ENCODE assay signal across 26 mouse cellular contexts in genomic region chr3:55144916-55145315, GRCm38 (mm10). TPM values are rescaled to one million over a fixed set of nuclear protein-coding genes. Genes with fewer than 3 reads are reported as not detected.
DNase-seq lines count a peak whose midpoint lies in the region; ATAC-seq and TF ChIP-seq lines count a peak whose summit lies in the region.
"Had no signal": no experiment of that assay in that cellular context is flagged by ENCODE, and none has a peak within 500 bp of the region (broad histone marks: within the 10 kb centered on the region; RNA-seq: fewer than 3 reads in every experiment).

No protein-coding gene starts in this region.

- H3K36me3 ChIP-seq in midbrain, embryonic 11.5 days (ENCODE audit: control insufficient read depth, insufficient read depth, low read length), result no peaks in the 10 kb centered on the region
- no peaks in the 10 kb centered on the region for H3K36me3 ChIP-seq in midbrain, embryonic 15.5 days (replicated peaks)
- no peaks in the 10 kb centered on the region for H3K36me3 ChIP-seq in hindbrain, postnatal 0 days (ENCODE audit: insufficient read depth, low read length)
- H3K36me3 ChIP-seq: embryonic facial prominence, embryonic 10.5 days; embryonic facial prominence, embryonic 12.5 days; forebrain, embryonic 10.5 days; forebrain, embryonic 12.5 days had no signal

- H3K9me3 ChIP-seq in midbrain, embryonic 11.5 days (ENCODE audit: control insufficient read depth, low read length), result no peaks in the 10 kb centered on the region
- H3K9me3 ChIP-seq in midbrain, embryonic 15.5 days, result no peaks in the 10 kb centered on the region
- H3K9me3 ChIP-seq in hindbrain, postnatal 0 days (ENCODE audit: low read length), result no peaks in the 10 kb centered on the region
- H3K9me3 ChIP-seq: embryonic facial prominence, embryonic 10.5 days; embryonic facial prominence, embryonic 12.5 days; forebrain, embryonic 10.5 days; forebrain, embryonic 12.5 days had no signal

- H3K9ac ChIP-seq in midbrain, embryonic 11.5 days (ENCODE audit: low read length), result no peak overlapping the region
- no peak overlapping the region for H3K9ac ChIP-seq in midbrain, embryonic 15.5 days
- no peak overlapping the region for H3K9ac ChIP-seq in hindbrain, postnatal 0 days (replicated peaks; ENCODE audit: low read length)
- H3K9ac ChIP-seq: embryonic facial prominence, embryonic 12.5 days; forebrain, embryonic 12.5 days had no signal

- no peak for ATAC-seq in midbrain, embryonic 11.5 days (ENCODE audit: low FRiP score)
- ATAC-seq in midbrain, embryonic 15.5 days (replicated peaks), result no peak
- no peak for ATAC-seq in hindbrain, postnatal 0 days
- ATAC-seq: activated CD4-positive, CD25-positive, alpha-beta regulatory T cell, adult 4 months; forebrain, embryonic 14.5 days; forebrain, embryonic 16.5 days had no signal

- DNase-seq in midbrain, embryonic 11.5 days (ENCODE audit: low spot score, missing footprints), result peak; percentile 33
- peak; percentile 62 for DNase-seq in NIH3T3 (ENCODE audit: low read depth)
- DNase-seq in lung, postnatal 14 days, result no peak
- no peak for DNase-seq in layer of hippocampus, adult 11-12 months (ENCODE audit: low spot score)
- no peak for DNase-seq in hindbrain, postnatal 0 days (ENCODE audit: low spot score)
- DNase-seq: adrenal gland, adult 8-10 months; adrenal gland, postnatal 14 days; adrenal gland, postnatal 36 days; cerebellum, adult 11-12 months; cerebellum, adult 2 months; cerebellum, adult 9-10 months; cerebellum, postnatal 10 days; cerebellum, postnatal 25 days had no signal

- WGBS in midbrain, embryonic 11.5 days, result 85% methylated on average over 4 of the region's 4 CpGs
- 69% methylated on average over 4 of the region's 4 CpGs for WGBS in midbrain, embryonic 15.5 days
- WGBS in hindbrain, postnatal 0 days, result 55% methylated on average over 4 of the region's 4 CpGs

- TF ChIP-seq POLR2A in embryonic fibroblast, embryonic 13.5 days (IDR thresholded peaks at IDR 0.05; ENCODE audit: low read depth, low read length), result no peak

- H3K27ac ChIP-seq in midbrain, embryonic 11.5 days (ENCODE audit: low read depth, low read length), result no peak overlapping the region
- H3K27ac ChIP-seq in midbrain, embryonic 15.5 days, result no peak overlapping the region
- H3K27ac ChIP-seq in embryonic fibroblast, embryonic 13.5 days (ENCODE audit: insufficient read depth, low read length), result peak overlapping the region; percentile 31
- no peak overlapping the region for H3K27ac ChIP-seq in hindbrain, postnatal 0 days
- H3K27ac ChIP-seq: embryonic facial prominence, embryonic 10.5 days; embryonic facial prominence, embryonic 12.5 days; forebrain, embryonic 10.5 days; forebrain, embryonic 12.5 days had no signal

- TF ChIP-seq CTCF in embryonic fibroblast, embryonic 13.5 days (IDR thresholded peaks at IDR 0.05; ENCODE audit: borderline replicate concordance, insufficient read depth, low read length), result no peak
- no peak for TF ChIP-seq CTCF in hindbrain, postnatal 0 days (IDR thresholded peaks at IDR 0.05; ENCODE audit: low read depth)

- H3K4me1 ChIP-seq in midbrain, embryonic 11.5 days (ENCODE audit: control insufficient read depth, insufficient read depth, low read length), result no peaks in the 10 kb centered on the region
- H3K4me1 ChIP-seq in midbrain, embryonic 15.5 days, result no peaks in the 10 kb centered on the region
- H3K4me1 ChIP-seq in embryonic fibroblast, embryonic 13.5 days (ENCODE audit: control insufficient read depth, insufficient read depth, low read length), result peaks cover 12% of the 10 kb centered on the region
- H3K4me1 ChIP-seq in hindbrain, postnatal 0 days (ENCODE audit: insufficient read depth, low read length), result no peaks in the 10 kb centered on the region

- no peak overlapping the region for H3K4me3 ChIP-seq in midbrain, embryonic 11.5 days (ENCODE audit: low read depth, low read length)
- H3K4me3 ChIP-seq in midbrain, embryonic 15.5 days, result no peak overlapping the region
- H3K4me3 ChIP-seq in embryonic fibroblast, embryonic 13.5 days (ENCODE audit: insufficient read depth, low read length), result no peak overlapping the region
- H3K4me3 ChIP-seq in hindbrain, postnatal 0 days (ENCODE audit: low read length), result no peak overlapping the region
- H3K4me3 ChIP-seq: embryonic facial prominence, embryonic 10.5 days; embryonic facial prominence, embryonic 12.5 days; erythroblast, embryonic 14.5 days; forebrain, embryonic 10.5 days; forebrain, embryonic 12.5 days had no signal

- H3K4me2 ChIP-seq in midbrain, embryonic 11.5 days, result no peak overlapping the region
- no peak overlapping the region for H3K4me2 ChIP-seq in midbrain, embryonic 15.5 days
- H3K4me2 ChIP-seq in hindbrain, postnatal 0 days (ENCODE audit: low read depth, low read length), result no peak overlapping the region
- H3K4me2 ChIP-seq: embryonic facial prominence, embryonic 12.5 days; forebrain, embryonic 12.5 days had no signal

- H3K27me3 ChIP-seq in midbrain, embryonic 11.5 days (ENCODE audit: control insufficient read depth, insufficient read depth, low read length), result no peaks in the 10 kb centered on the region
- no peaks in the 10 kb centered on the region for H3K27me3 ChIP-seq in midbrain, embryonic 15.5 days (replicated peaks)
- no peaks in the 10 kb centered on the region for H3K27me3 ChIP-seq in hindbrain, postnatal 0 days (ENCODE audit: insufficient read depth, low read length)
- H3K27me3 ChIP-seq: embryonic facial prominence, embryonic 12.5 days; forebrain, embryonic 12.5 days had no signal

RNA-seq across cellular contexts. Expression of gene Ccdc169, which starts 7.8 kb away (rescaled TPM):
- 0.15 TPM in 1 of 2 replicates, not detected in the other for polyA plus RNA-seq in midbrain, embryonic 11.5 days (2014; fragmentation: Nextera tagmentation; extraction: Ambion mirVana)
- polyA plus RNA-seq in midbrain, embryonic 15.5 days (2015; fragmentation: Nextera tagmentation; extraction: Ambion mirVana), result 0.05 and 0.08 TPM in 2 replicates
- 0.17 and 0.35 TPM in 2 replicates for polyA plus RNA-seq in embryonic fibroblast, embryonic 13.5 days (2011; ENCODE audit: insufficient read length, low read depth, missing spikeins)
- 0.54 TPM in 1 of 2 replicates, not detected in the other for total RNA-seq in hindbrain, postnatal 0 days (2014; rRNA removed)
- 0.06 TPM in 1 of 2 replicates, not detected in the other for polyA plus RNA-seq in hindbrain, postnatal 0 days (2015; fragmentation: Nextera tagmentation; extraction: Ambion mirVana)
- total RNA-seq: adrenal gland, adult 18-20 months; adrenal gland, adult 8-10 months; adrenal gland, postnatal 14 days had no signal
- polyA plus RNA-seq: activated CD4-positive, CD25-positive, alpha-beta regulatory T cell, adult 4 months; embryonic facial prominence, embryonic 10.5 days; erythroblast, embryonic 14.5 days; forebrain, embryonic 10.5 days; forebrain, embryonic 14.5 days had no signal

RNA-seq across cellular contexts. Expression of gene Spg20, which starts 33.0 kb away (rescaled TPM):
- 41.1 and 46.3 TPM in 2 replicates for polyA plus RNA-seq in midbrain, embryonic 11.5 days (2014; fragmentation: Nextera tagmentation; extraction: Ambion mirVana)
- polyA plus RNA-seq in midbrain, embryonic 15.5 days (2015; fragmentation: Nextera tagmentation; extraction: Ambion mirVana), result 15.7 and 15.8 TPM in 2 replicates
- 63.0 and 70.3 TPM in 2 replicates for polyA plus RNA-seq in embryonic fibroblast, embryonic 13.5 days (2011; ENCODE audit: insufficient read length, low read depth, missing spikeins)
- total RNA-seq in hindbrain, postnatal 0 days (2014; rRNA removed), result 14.8 and 18.4 TPM in 2 replicates
- 10.0 and 10.9 TPM in 2 replicates for polyA plus RNA-seq in hindbrain, postnatal 0 days (2015; fragmentation: Nextera tagmentation; extraction: Ambion mirVana)

RNA-seq across cellular contexts. Expression of gene Sohlh2, which starts 36.9 kb away (rescaled TPM):
- not detected in 2 replicates for polyA plus RNA-seq in midbrain, embryonic 11.5 days (2014; fragmentation: Nextera tagmentation; extraction: Ambion mirVana)
- 0.06 TPM in 1 of 2 replicates, not detected in the other for polyA plus RNA-seq in midbrain, embryonic 15.5 days (2015; fragmentation: Nextera tagmentation; extraction: Ambion mirVana)
- 0.21 TPM in 1 of 2 replicates, not detected in the other for polyA plus RNA-seq in embryonic fibroblast, embryonic 13.5 days (2011; ENCODE audit: insufficient read length, low read depth, missing spikeins)
- total RNA-seq in hindbrain, postnatal 0 days (2014; rRNA removed), result not detected in 2 replicates
- polyA plus RNA-seq in hindbrain, postnatal 0 days (2015; fragmentation: Nextera tagmentation; extraction: Ambion mirVana), result 0.08 TPM in 2 replicates
- total RNA-seq: adrenal gland, adult 18-20 months; adrenal gland, adult 8-10 months; adrenal gland, postnatal 14 days; adrenal gland, postnatal 36 days; MEL had no signal
- polyA plus RNA-seq: activated CD4-positive, CD25-positive, alpha-beta regulatory T cell, adult 4 months; cerebellum, adult 2 months; cortical plate, adult 2 months; embryonic facial prominence, embryonic 10.5 days; embryonic facial prominence, embryonic 12.5 days; erythroblast, embryonic 14.5 days; forebrain, embryonic 10.5 days; forebrain, embryonic 12.5 days; forebrain, embryonic 14.5 days; forebrain, embryonic 16.5 days had no signal

Comparison
In these comparisons a context has a peak if more than half of its experiments do, and no peak if none do; other contexts are left out.
1. DNase-seq: peak in midbrain, embryonic 11.5 days (single experiment) and NIH3T3 (single experiment); none in lung, postnatal 14 days (single experiment), layer of hippocampus, adult 11-12 months (single experiment) and hindbrain, postnatal 0 days (single experiment).